Comparison of ENCODE assay signal across 8 mouse cellular contexts in the genomic region with DNA sequence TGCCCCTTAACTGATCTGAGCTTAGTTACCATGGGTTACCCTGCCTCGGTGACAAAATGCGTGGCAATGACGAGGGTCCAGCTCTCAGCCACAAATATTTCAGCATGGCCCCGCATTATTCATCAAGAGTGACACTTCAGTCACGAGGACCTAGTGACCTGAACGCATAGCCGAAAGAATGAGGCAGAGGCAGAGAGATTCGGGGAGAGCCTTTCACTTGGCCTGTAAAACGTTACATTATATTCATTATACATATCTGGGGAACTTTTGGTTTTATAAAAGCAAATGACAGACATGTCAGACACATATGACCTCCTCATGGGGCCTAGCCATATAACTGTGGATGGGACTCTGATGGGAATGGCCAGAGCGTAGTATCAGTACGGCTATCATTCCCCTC. TPM values are rescaled to one million over a fixed set of nuclear protein-coding genes. Genes with fewer than 3 reads are reported as not detected.
DNase-seq lines count a peak whose midpoint lies in the region; ATAC-seq lines count a peak whose summit lies in the region.

Gene Crhbp (minus strand): TSS at position 101 of the 400 bp plus-strand sequence.

- peak within 1 kb of the TSS; percentile 61 for H3K4me3 ChIP-seq in forebrain, embryonic 10.5 days
- peak within 1 kb of the TSS; percentile 48 for H3K4me3 ChIP-seq in neural tube, embryonic 13.5 days

- peak within 1 kb of the TSS; percentile 85 for H3K4me2 ChIP-seq in neural tube, embryonic 13.5 days

- no peaks in the 10 kb centered on the region for H3K9me3 ChIP-seq in forebrain, embryonic 10.5 days
- no peaks in the 10 kb centered on the region for H3K9me3 ChIP-seq in neural tube, embryonic 13.5 days

- H3K27ac ChIP-seq in forebrain, embryonic 10.5 days, result peak within 1 kb of the TSS; percentile 69; the same call in 1 of the 2 replicates
- no peak within 1 kb of the TSS for H3K27ac ChIP-seq in neural tube, embryonic 13.5 days (replicated peaks)

- peaks cover 53% of the 10 kb centered on the region for H3K27me3 ChIP-seq in forebrain, embryonic 10.5 days (ENCODE audit: poor library complexity, severe bottlenecking)
- H3K27me3 ChIP-seq in neural tube, embryonic 13.5 days, result peaks cover 52% of the 10 kb centered on the region

- peak within 1 kb of the TSS; percentile 66 for H3K9ac ChIP-seq in neural tube, embryonic 13.5 days

- H3K36me3 ChIP-seq in forebrain, embryonic 10.5 days (replicated peaks), result no peaks in the 10 kb centered on the region
- no peaks in the 10 kb centered on the region for H3K36me3 ChIP-seq in neural tube, embryonic 13.5 days

- no peak for DNase-seq in layer of hippocampus, adult 8-10 months (ENCODE audit: low spot score in 2 of 2)
- DNase-seq in layer of hippocampus, adult 9-10 months (ENCODE audit: low spot score), result no peak
- DNase-seq in forebrain, embryonic 10.5 days (ENCODE audit: extremely low spot score, low spot score), result no peak
- DNase-seq in layer of hippocampus, postnatal 36 days, result no peak
- DNase-seq in gastrocnemius, adult 18-20 months (ENCODE audit: low spot score), result no peak

- H3K4me1 ChIP-seq in forebrain, embryonic 10.5 days, result peaks cover 24% of the 10 kb centered on the region
- peaks cover 19% of the 10 kb centered on the region for H3K4me1 ChIP-seq in neural tube, embryonic 13.5 days (replicated peaks)

- no peak for ATAC-seq in neural tube, embryonic 13.5 days (ENCODE audit: low read depth)
- no peak for ATAC-seq in megakaryocyte, adult 5-6 weeks (ENCODE audit: poor library complexity, severe bottlenecking)
- no peak for ATAC-seq in erythroblast, adult 5-6 weeks (replicated peaks; ENCODE audit: low FRiP score, poor library complexity, severe bottlenecking)

- 65% methylated on average over 11 of the region's 11 CpGs for WGBS in forebrain, embryonic 10.5 days
- 49% methylated on average over 11 of the region's 11 CpGs for WGBS in neural tube, embryonic 13.5 days

RNA-seq across cellular contexts. Expression of gene Crhbp, which starts in this region (rescaled TPM):
- 10 to 100 TPM; 21.5 to 31.6 (median 22.9) TPM for total RNA-seq in layer of hippocampus, adult 8-10 months (2022)
- 1.2 and 1.4 TPM in 2 replicates for polyA plus RNA-seq in forebrain, embryonic 10.5 days (2016; fragmentation: Nextera tagmentation; extraction: Ambion mirVana)
- total RNA-seq in layer of hippocampus, postnatal 36 days (2021), result 10 to 100 TPM; 18.8 to 24.6 TPM
- polyA plus RNA-seq in neural tube, embryonic 13.5 days (2015; fragmentation: Nextera tagmentation; extraction: Ambion mirVana), result 3.8 and 4.7 TPM in 2 replicates
- not detected in 2 replicates for total RNA-seq in megakaryocyte, adult 5-6 weeks (2015)
- not detected in 2 replicates for total RNA-seq in megakaryocyte, adult 5-6 weeks (2017)
- not detected for total RNA-seq in gastrocnemius, adult 18-20 months (2021)
- not detected in 2 replicates for total RNA-seq in erythroblast, adult 5-6 weeks (2015; ENCODE audit: low replicate concordance)
- not detected in 2 replicates for total RNA-seq in erythroblast, adult 5-6 weeks (2017; ENCODE audit: low replicate concordance)

Comparison
In these comparisons a context has a peak if more than half of its experiments do, and no peak if none do; other contexts are left out.
1. RNA of gene Crhbp (total RNA-seq): 18.8 to 24.6 TPM in layer of hippocampus, postnatal 36 days and 21.5 to 31.6 TPM in layer of hippocampus, adult 8-10 months; not detected in megakaryocyte, adult 5-6 weeks, not detected in gastrocnemius, adult 18-20 months and not detected in erythroblast, adult 5-6 weeks; every median in the first group is over 10 times any median in the second.